Mouse (Mus musculus): ENCODE results near the gene Hoxd9. TPM values are rescaled to one million over a fixed set of nuclear protein-coding genes. Genes with fewer than 3 reads are reported as not detected.

Hoxd9 gene
- total RNA-seq, 2 experiments from 2014 or later = not detected

DNA sequence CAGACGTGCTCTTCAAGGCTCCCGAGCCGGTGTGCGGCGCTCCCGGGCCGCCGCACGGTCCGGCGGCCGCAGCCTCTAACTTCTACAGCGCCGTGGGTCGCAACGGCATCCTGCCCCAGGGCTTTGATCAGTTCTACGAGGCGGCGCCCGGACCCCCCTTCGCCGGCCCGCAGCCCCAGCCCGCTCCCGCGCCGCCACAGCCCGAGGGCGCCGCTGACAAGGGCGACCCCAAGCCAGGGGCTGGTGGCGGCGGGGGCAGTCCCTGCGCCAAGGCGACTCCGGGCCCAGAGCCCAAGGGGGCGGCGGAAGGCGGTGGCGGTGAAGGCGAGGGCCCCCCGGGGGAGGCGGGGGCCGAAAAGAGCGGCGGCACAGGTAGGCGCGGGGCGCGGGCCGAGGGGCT, 14.7 kb upstream of the Hoxd9 start:
- no peak for ATAC-seq (replicated peaks; ENCODE audit: poor library complexity)

DNA sequence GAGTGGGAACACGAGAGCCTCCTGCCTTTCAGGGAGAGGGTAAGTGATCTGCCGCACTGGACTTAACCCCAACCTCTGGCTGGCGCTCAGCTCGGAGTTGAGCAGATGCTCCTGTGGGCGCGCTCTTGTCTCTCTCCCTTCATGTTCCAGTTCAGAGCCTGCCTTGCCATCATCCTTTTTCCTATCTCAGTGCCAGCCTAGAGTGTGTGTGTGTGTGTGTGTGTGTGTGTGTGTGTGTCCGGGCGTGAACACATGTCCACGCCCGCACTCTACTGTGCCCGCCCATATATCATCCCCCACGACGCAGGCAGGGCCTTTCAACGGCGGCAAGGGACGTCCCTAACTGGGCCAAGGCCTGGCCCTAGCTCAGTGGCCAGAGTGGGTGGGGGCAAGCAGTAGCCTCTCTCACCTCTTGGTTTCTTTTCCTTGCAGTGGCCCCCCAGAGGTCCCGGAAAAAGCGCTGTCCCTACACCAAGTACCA, 14.0 kb upstream of the Hoxd9 start:
- no peak for ATAC-seq (replicated peaks; ENCODE audit: poor library complexity)

DNA sequence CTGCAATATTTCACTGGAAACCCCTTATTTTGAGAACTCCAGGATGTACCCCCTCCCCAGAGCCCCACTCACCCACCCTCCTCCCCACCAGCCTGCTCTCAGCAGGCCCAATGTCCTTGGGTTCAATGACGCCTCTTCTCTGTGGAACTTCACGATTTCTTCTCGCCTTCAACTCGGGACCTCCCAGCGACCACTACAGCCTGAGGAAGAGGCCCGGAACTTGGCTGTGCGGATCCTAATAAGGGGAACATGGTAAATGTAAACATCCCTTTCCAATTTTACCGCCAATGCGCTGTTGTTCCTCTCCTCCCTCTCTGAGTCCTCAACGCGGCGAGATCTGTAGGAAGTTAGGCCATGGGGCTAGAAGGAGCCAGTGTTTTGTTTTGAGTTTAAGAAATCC, 13.4 kb upstream of the Hoxd9 start:
- no peak for ATAC-seq (replicated peaks; ENCODE audit: poor library complexity)

DNA sequence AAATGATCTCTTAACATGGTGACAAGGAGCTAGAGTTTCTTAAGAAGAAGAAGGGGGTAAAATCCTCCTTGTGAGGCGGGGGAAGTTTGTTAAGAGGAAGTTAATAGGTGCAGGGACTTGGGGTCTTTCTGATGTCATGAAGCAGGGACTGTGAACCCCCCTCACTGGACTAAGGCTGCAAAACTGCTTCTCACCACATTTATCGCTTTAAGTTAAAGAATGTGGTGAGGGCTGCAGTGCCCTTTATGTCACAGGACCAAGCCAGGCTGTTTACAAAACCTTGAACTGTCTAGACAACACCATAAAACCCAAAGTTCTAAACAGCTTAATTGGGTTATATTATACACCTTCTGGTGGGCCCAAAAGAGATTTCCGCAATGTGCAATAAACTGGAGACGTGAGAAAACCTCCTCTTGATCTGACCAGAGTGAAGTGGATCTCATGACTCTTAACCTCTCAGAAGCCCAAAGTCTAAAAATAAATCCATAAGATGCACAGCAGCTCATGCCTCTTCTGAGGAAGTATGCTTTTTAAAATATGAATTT, 12.4 kb upstream of the Hoxd9 start:
- ATAC-seq (replicated peaks; ENCODE audit: poor library complexity) = no peak

DNA sequence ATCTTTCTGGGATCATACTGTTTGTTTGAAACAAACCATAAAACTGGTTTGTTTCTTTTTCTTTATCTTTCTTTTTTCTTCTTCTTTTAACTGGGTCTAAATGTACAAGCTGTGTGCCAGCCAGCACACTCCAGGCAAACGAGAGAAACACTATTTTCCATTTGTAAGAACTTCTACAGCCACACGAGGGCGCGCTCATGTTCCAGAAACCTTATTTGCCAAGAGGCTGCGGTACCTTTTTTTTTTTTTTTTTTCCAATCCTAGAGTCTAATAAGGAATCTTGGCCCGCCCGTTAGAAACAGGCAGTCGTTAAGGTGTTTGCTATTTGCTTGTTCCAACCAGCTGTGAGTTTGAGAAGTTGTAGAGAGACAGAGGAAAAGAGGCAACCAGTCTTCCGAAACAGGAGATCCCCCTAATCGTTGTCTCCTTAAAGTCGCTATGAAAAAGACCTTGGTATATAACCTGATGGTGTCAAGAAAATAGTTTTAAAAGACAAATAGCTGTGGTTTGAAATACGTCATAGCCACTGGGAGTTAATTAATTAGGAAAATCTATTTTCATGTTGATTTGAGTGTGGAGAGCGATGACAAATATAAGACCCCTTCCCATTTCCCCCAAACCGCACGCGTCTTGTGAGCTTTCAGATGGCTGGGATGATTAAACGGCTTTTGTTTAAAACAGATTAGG, 11.1 kb upstream of the Hoxd9 start:
- ATAC-seq (replicated peaks; ENCODE audit: poor library complexity) = peak; percentile 72

DNA sequence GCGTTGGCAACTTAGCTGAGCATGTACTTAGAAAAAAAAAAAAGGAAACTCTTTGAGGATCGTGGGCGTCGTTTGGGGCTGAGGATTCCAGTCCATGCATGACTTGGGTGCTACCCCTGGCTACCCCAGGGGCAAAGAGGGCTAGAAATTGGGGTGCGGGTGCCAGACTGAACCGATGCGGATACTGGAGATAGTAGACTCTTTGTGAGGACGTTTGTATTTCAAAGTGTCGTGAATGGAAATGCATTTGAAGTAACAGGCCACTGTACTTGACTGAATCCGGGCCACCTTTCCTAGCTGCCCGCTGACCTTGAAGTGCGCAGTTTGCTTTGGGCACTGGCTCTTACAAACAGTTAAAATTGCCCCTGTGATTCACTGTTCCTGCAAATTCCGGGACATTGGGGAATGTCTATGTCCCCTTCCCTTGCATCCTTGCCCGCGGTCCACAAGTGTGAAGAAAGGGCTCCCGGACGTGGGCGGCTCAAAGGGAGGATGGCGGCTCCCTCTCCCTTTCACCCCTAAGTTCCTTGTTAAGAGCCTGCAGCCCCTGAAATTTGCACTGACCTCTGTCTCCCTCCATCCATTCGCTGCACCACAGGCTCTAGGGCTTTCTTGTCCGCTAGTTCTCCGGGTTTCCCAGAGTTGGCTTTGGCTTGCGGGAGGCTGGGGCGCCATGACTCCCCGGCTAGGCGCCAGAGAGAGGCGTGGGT, 10.4 kb upstream of the Hoxd9 start:
- no peak for ATAC-seq (replicated peaks; ENCODE audit: poor library complexity)

DNA sequence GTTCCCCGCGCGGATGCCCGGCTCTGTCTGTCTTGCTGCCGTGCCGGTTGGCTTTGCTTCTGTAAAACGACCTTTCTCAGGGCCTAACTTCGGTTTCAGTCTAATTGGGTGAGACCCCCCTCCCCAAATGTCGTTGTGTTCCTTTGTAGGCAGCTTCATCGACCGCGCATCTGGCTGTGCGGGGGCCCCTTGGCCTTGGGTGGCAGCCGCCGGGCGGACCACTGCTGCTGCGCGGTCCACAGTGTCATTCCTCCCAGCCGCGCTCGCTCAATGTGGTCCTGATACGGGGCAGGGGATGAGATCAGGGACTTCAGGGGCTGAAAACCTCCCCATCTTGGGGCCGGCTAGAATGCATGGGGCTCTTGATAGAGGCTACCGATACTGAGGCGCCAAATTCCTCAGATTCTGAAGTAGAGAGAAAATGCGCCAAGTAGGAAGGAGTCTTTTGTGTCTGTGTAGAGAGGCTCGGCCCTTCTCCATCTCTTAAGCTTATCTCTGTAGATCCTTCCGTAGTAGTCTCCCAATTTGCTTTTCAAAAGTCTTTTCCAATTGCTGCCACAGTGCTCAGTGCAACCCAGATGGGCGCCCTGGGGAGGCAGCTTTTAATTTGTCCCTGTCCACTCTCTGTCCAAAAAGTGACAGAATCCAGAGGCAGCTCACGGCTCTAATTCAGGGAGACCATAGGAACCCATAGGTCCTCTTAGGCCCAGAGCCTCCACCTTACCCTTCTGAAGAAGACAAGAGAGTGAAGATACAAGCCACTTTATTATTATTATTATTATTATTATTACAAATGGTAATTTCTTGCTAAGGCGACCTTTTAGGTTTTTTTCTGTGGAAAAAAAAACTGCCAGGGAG, 9.6 kb upstream of the Hoxd9 start:
- no peak for ATAC-seq (replicated peaks; ENCODE audit: poor library complexity)

DNA sequence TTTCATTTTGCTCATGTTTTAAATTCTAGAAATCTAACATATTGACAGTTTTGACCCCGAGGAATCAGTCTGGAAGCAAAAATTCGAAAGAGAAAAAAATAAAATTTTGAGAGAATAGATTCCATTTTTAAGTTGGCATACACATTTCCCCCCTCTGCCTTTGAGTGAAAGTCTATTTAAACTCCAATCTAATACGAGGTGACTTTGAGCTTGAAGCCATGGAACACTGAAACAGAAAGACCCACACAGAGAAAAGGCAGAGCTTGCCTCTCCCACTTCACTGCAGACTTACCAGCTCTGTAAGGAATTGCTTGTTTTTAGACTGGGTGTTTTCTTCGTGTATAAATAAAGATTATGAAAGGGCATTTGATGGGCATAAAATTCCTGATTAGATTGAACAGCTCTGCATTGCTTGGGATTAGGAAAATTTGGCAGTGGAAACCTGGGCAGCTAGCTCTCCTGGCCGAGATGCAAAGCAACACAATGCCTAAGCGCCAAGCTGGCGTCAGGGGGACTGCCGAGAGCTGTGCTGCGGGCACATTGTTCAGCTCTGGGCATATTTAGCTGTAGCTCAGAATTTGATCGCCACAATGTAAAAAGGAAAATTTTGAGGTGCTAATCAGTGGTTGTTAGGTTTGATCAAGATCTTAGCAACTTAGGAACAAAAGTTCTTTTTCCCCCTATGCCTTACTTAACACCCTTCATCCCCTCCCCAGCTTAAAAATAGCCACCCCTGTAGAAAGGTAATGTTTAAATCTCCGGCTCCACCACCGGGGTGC, 8.5 kb upstream of the Hoxd9 start:
- ATAC-seq (replicated peaks; ENCODE audit: poor library complexity) = no peak

DNA sequence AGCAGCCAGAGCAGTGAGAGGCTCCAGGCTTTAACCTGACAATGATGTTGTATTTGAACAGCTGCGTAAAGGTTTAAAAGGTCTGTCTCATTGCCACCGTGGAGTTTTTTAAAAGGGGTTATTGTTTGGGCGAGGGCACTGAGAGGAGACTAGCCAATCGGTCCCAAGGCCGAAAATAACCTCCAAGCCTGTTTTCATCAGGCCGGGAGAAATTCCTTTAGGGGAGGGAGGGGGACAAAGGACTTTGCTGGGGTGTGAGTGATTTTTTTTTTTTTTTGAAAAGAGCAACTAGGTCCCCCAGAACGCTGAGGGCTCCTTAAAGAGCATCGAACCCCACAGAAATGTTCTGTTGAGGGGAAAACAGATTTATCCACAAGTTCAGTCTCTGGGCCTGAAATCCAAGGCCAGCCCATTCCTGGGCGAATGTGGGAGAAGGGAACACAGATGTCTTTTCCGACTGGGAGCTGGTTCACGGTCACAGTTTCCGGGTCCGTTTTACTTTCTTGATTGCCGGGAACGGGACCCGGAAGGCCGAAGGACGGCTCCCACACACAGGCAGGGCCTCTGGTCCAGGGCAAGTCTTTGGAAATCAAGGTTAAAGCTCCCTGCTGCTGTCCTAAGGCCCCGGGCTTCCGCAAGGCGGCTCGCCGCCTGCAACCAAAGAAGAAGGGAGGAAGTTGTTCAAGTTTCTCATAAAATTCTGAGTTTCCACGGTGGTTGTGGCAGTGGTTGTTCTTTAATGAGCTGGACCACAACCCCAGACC, 7.8 kb upstream of the Hoxd9 start:
- ATAC-seq (replicated peaks; ENCODE audit: poor library complexity) = no peak; the same call in 1 of the 2 replicates

DNA sequence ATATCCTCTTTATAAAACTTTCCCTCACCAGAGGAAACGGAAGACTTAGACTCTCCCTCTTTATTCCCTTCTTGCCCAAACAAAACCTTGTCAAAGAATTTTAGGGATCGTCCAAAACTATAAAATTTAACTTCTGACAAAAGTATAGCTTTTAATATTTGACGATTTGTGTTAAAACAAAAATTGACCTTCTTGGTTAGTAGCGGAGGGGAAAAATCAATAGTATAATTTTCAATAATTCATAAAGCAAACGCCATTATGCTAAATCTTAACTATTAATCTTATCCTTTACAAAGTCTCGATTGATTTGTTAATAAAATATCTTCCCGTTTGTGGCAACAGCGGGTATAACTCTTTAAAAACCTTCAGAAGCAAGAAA, 7.2 kb upstream of the Hoxd9 start:
- ATAC-seq (replicated peaks; ENCODE audit: poor library complexity) = no peak

DNA sequence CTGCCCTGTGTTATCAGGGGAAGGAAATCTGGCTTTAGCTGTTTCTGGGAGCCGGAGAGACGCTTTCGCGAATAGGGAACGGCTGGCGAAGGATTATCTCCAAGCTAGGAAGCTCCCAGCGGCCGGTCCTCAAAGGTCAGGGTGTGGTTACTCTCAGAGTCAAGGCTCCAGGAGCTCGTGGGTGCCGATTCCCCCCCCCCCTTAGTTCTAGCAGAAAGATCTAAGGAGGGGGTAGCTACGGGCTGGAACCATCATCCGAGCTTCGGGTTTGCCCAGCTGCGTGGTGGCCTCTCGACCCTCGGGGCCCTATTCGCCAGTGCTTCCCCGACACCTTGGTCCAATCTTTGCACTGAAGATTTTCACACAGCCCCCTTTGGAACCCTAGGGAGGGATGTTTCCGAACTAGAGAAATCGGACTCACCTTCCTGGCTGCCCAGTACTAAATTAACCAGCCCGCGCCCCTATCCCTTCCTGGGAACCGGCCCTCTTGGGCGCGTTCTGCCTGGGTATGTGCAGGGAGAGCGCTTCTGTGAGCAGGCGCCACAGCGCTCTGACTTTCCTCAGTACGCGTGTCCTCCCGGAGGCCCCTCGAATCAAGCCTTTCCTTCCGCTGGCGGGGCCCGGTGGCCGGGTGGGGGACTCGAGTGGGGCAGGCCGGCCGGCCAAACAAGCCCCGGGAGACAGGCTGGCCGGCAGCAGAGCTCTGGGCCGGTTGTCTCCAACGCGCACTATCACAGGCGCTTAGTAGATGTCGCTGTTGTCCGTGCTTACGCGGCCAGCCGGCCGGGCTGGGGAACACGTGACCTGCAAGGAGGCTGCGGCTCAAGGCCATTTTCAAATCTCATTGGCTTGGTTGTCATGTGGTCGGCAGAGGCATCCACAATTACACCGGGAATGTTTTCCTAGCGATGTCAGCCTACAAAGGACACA, 6.2 kb upstream of the Hoxd9 start, which contains the start of gene Hoxd10:
TSS of gene Hoxd10 (plus strand) at position 903 of the 930 bp plus-strand sequence.
- peak; percentile 23; the same call in 1 of the 2 replicates for ATAC-seq (replicated peaks; ENCODE audit: poor library complexity)

DNA sequence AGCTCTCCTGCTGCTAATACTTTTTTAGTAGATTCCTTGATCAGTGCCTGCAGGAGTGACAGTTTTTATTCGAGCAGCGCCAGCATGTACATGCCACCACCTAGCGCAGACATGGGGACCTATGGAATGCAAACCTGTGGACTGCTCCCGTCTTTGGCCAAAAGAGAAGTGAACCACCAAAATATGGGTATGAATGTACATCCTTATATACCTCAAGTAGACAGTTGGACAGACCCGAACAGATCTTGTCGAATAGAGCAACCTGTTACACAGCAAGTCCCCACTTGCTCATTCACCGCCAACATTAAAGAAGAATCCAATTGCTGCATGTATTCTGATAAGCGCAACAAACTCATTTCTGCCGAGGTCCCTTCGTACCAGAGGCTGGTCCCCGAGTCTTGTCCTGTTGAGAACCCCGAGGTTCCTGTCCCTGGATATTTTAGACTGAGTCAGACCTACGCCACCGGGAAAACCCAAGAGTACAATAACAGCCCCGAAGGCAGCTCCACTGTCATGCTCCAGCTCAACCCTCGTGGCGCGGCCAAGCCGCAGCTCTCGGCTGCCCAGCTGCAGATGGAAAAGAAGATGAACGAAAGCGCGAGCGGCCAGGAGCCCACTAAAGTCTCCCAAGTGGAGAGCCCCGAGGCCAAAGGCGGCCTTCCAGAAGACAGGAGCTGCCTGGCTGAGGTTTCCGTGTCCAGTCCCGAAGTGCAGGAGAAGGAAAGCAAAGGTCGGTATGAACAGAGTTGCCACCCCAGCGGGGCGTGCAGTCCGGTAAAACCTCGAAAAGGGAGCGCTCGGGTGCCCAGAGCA, 5.3 kb upstream of the Hoxd9 start:
- ATAC-seq (replicated peaks; ENCODE audit: poor library complexity) = no peak

DNA sequence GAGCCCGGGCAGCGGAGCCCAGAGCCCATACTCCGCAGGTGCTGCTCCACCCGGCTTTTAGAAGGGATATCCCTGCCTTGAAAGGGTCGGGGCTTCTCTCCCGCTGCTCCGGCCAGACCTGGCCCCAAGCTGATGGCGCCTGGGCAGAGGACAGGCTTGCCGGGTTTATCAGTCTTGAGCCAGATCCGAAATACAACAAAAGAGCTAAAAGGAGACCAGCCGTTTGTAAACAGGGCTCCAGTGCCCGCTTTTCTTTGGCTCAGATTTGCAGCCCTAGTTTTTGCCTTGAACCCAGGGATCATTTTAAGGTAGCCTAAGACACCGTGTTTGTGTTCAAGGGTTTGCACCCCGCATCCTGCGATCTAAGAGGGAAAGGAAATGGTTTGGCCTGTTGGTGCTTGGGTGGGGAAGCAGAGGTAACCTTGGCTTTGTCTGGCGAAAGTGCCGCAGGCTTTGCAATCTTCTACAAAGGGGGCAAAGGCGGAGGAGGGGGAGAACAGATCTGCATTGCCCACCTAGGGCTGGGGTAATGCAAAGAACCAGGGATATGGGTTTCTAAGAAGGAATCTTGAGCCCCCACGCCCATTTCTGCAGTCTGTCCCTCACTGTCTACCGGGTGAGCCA, 4.6 kb upstream of the Hoxd9 start:
- ATAC-seq (replicated peaks; ENCODE audit: poor library complexity) = no peak

DNA sequence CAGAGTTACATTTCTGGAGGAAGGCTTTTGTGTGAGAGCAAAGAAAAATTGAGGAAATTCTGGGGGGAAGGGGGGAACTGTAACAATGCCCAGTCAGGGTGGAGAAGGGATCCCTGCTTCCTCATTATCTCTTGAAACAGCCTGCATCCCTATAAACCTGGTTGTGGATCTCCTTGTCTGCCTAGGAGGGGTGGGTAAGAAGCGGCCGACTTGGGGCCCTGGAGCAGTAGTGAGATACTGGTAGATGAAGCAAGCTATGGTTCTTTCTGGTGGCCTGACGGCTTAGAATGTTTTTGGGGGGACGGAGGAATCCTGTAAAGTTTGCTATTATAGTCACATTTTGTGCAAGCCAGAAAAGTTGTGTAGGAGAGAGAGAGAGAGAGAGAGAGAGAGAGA, 4.1 kb upstream of the Hoxd9 start:
- no peak for ATAC-seq (replicated peaks; ENCODE audit: poor library complexity)

DNA sequence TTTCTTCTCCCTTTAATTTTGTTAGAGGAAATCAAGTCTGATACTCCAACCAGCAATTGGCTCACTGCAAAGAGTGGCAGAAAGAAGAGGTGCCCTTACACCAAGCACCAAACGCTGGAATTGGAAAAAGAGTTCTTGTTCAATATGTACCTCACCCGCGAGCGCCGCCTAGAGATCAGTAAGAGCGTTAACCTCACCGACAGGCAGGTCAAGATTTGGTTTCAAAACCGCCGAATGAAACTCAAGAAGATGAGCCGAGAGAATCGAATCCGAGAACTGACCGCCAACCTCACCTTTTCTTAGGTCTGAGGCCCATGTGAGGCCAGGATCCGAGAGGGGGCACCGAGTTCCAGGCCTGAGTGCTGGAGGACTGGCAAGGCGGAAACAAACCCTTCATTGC, 3.5 kb upstream of the Hoxd9 start:
- peak; percentile 48; the same call in 1 of the 2 replicates for ATAC-seq (replicated peaks; ENCODE audit: poor library complexity)

DNA sequence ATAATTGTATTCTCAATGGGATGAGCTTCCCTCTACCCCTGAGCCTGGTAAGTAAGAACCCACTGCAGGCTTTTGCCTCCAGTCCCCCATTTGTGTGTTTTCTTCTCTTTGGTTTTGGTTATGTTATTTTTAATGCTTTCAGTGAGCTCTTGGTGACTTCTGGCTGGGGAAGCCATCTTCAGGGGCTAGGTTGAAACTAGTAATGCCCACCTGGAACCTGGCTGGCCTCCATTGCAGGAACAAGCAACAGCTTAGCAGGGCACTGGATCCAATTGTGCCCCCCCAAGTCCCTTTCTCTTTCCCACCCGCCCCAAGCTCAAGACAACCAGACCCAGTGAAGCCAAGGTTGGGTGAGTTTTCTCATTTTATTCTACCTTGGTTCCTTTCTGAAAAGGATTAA, 2.1 kb upstream of the Hoxd9 start:
- ATAC-seq (replicated peaks; ENCODE audit: poor library complexity) = no peak

DNA sequence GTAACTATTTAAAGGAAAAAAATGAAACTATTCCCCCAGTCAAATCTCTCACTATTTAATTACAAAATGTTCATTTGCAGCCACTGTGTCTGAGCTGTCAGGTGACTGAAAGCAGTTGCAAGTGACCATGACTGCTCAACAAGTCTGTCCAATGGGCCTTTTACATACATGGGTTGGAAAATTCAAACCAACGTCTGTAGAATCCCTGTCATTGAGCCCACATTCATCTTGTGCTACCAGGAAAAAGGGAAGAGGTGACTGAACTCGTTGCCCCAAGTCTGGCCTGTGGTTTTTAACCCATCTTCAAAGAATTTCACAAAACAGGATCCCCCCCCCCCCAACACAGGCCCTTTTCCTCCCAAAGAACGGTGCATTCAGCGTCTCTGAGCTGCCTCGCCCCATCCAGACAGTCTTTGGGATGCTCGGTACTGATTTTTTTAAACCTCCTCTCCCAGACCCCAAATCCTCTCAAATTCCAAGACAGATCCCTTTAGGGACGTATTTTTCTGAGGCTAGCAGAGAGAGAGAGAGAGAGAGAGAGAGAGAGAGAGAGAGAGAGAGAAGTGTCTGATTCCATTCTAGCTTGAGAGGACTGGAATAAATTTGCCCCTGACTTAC, 1.6 kb upstream of the Hoxd9 start:
- no peak for ATAC-seq (replicated peaks; ENCODE audit: poor library complexity)

Measured in megakaryocyte progenitor cell, adult 5-6 weeks (primary cell).